Comparison of ENCODE assay signal across 19 mouse cellular contexts in genomic region chr19:26978640-26979007, GRCm38 (mm10).
DNase-seq lines count a peak whose midpoint lies in the region; ATAC-seq and TF ChIP-seq lines count a peak whose summit lies in the region.
"Had no signal": no experiment of that assay in that cellular context is flagged by ENCODE, and none has a peak within 500 bp of the region (broad histone marks: within the 10 kb centered on the region; RNA-seq: fewer than 3 reads in every experiment).

No protein-coding gene starts in this region.

- no peak for TF ChIP-seq CTCF in forebrain, postnatal 0 days (IDR thresholded peaks at IDR 0.05; ENCODE audit: low read depth)

- H3K9ac ChIP-seq in forebrain, postnatal 0 days = no peak overlapping the region
- no peak overlapping the region for H3K9ac ChIP-seq in hindbrain, embryonic 15.5 days
- no peak overlapping the region for H3K9ac ChIP-seq in midbrain, embryonic 13.5 days (replicated peaks)
- no peak overlapping the region for H3K9ac ChIP-seq in kidney, embryonic 15.5 days
- H3K9ac ChIP-seq: heart, embryonic 15.5 days; limb, embryonic 13.5 days; liver, embryonic 13.5 days had no signal

- ATAC-seq in forebrain, postnatal 0 days = no peak
- no peak for ATAC-seq in hindbrain, embryonic 15.5 days (ENCODE audit: low FRiP score, low read depth)
- peak; percentile 28 for ATAC-seq in midbrain, embryonic 13.5 days
- ATAC-seq in kidney, embryonic 15.5 days (replicated peaks; ENCODE audit: low FRiP score) = no peak

- no peaks in the 10 kb centered on the region for H3K36me3 ChIP-seq in forebrain, embryonic 10.5 days (replicated peaks)
- H3K36me3 ChIP-seq in forebrain, postnatal 0 days (ENCODE audit: insufficient read depth) = no peaks in the 10 kb centered on the region
- no peaks in the 10 kb centered on the region for H3K36me3 ChIP-seq in hindbrain, embryonic 15.5 days
- H3K36me3 ChIP-seq in midbrain, embryonic 13.5 days = no peaks in the 10 kb centered on the region
- no peaks in the 10 kb centered on the region for H3K36me3 ChIP-seq in kidney, embryonic 15.5 days
- H3K36me3 ChIP-seq: embryonic facial prominence, embryonic 10.5 days; heart, embryonic 15.5 days; limb, embryonic 13.5 days; liver, embryonic 13.5 days had no signal

- 76% methylated on average over 3 of the region's 3 CpGs for WGBS in forebrain, embryonic 10.5 days
- WGBS in forebrain, postnatal 0 days = 77% methylated on average over 3 of the region's 3 CpGs
- WGBS in hindbrain, embryonic 15.5 days = 45% methylated on average over 3 of the region's 3 CpGs
- 29% methylated on average over 3 of the region's 3 CpGs for WGBS in midbrain, embryonic 13.5 days
- WGBS in kidney, embryonic 15.5 days = 84% methylated on average over 3 of the region's 3 CpGs

- peak overlapping the region; percentile 79; the same call in 1 of the 2 replicates for H3K27ac ChIP-seq in forebrain, embryonic 10.5 days
- H3K27ac ChIP-seq in forebrain, postnatal 0 days (ENCODE audit: low read depth, low read length) = no peak overlapping the region
- H3K27ac ChIP-seq in hindbrain, embryonic 15.5 days (replicated peaks) = 0 out of 2 replicates have a peak overlapping the region, but pooled peaks have one; percentile 25
- peak overlapping the region; percentile 88 for H3K27ac ChIP-seq in midbrain, embryonic 13.5 days
- H3K27ac ChIP-seq in kidney, embryonic 15.5 days = no peak overlapping the region
- H3K27ac ChIP-seq: gastrocnemius, adult 2 months; heart, embryonic 15.5 days; limb, embryonic 13.5 days; liver, embryonic 13.5 days had no signal

- H3K9me3 ChIP-seq in forebrain, embryonic 10.5 days = no peaks in the 10 kb centered on the region
- H3K9me3 ChIP-seq in forebrain, postnatal 0 days (ENCODE audit: low read length) = no peaks in the 10 kb centered on the region
- no peaks in the 10 kb centered on the region for H3K9me3 ChIP-seq in hindbrain, embryonic 15.5 days
- no peaks in the 10 kb centered on the region for H3K9me3 ChIP-seq in midbrain, embryonic 13.5 days
- no peaks in the 10 kb centered on the region for H3K9me3 ChIP-seq in kidney, embryonic 15.5 days (replicated peaks)
- H3K9me3 ChIP-seq: embryonic facial prominence, embryonic 10.5 days; heart, embryonic 15.5 days; limb, embryonic 13.5 days; liver, embryonic 13.5 days had no signal

- H3K4me3 ChIP-seq in forebrain, embryonic 10.5 days = no peak overlapping the region
- H3K4me3 ChIP-seq in forebrain, postnatal 0 days (ENCODE audit: low read depth, low read length) = no peak overlapping the region
- no peak overlapping the region for H3K4me3 ChIP-seq in hindbrain, embryonic 15.5 days
- H3K4me3 ChIP-seq in midbrain, embryonic 13.5 days (replicated peaks) = no peak overlapping the region
- no peak overlapping the region for H3K4me3 ChIP-seq in kidney, embryonic 15.5 days (replicated peaks)
- H3K4me3 ChIP-seq: gastrocnemius, adult 2 months; heart, embryonic 15.5 days; limb, embryonic 13.5 days; liver, embryonic 13.5 days; myocyte had no signal

- H3K4me1 ChIP-seq in forebrain, embryonic 10.5 days = peaks cover 23% of the 10 kb centered on the region
- H3K4me1 ChIP-seq in forebrain, postnatal 0 days (ENCODE audit: insufficient read depth) = peaks cover 4% of the 10 kb centered on the region; the same call in 1 of the 2 replicates
- peaks cover 18% of the 10 kb centered on the region for H3K4me1 ChIP-seq in hindbrain, embryonic 15.5 days (replicated peaks)
- H3K4me1 ChIP-seq in midbrain, embryonic 13.5 days (replicated peaks) = peaks cover 27% of the 10 kb centered on the region
- peaks cover 11% of the 10 kb centered on the region for H3K4me1 ChIP-seq in kidney, embryonic 15.5 days
- H3K4me1 ChIP-seq: liver, embryonic 13.5 days had no signal

- H3K27me3 ChIP-seq in forebrain, embryonic 10.5 days (ENCODE audit: poor library complexity, severe bottlenecking) = no peaks in the 10 kb centered on the region; the same call in 1 of the 2 replicates
- no peaks in the 10 kb centered on the region for H3K27me3 ChIP-seq in forebrain, postnatal 0 days (ENCODE audit: insufficient read depth, low read length)
- H3K27me3 ChIP-seq in hindbrain, embryonic 15.5 days = no peaks in the 10 kb centered on the region
- no peaks in the 10 kb centered on the region for H3K27me3 ChIP-seq in midbrain, embryonic 13.5 days
- H3K27me3 ChIP-seq in kidney, embryonic 15.5 days = no peaks in the 10 kb centered on the region
- H3K27me3 ChIP-seq: heart, embryonic 15.5 days; limb, embryonic 13.5 days; liver, embryonic 13.5 days had no signal

- no peak overlapping the region for H3K4me2 ChIP-seq in forebrain, postnatal 0 days (ENCODE audit: low read depth)
- no peak overlapping the region; the same call in 1 of the 2 replicates for H3K4me2 ChIP-seq in hindbrain, embryonic 15.5 days
- H3K4me2 ChIP-seq in midbrain, embryonic 13.5 days (replicated peaks) = peak overlapping the region; percentile 36; the same call in 1 of the 2 replicates
- no peak overlapping the region for H3K4me2 ChIP-seq in kidney, embryonic 15.5 days
- H3K4me2 ChIP-seq: heart, embryonic 15.5 days; limb, embryonic 13.5 days; liver, embryonic 13.5 days had no signal

- DNase-seq in forebrain, embryonic 10.5 days (ENCODE audit: extremely low spot score, low spot score) = no peak
- DNase-seq in forebrain, postnatal 0 days = no peak
- DNase-seq in 416B (ENCODE audit: low read depth) = peak; percentile 82
- no peak for DNase-seq in kidney, adult 18-20 months
- DNase-seq in ovary, postnatal 36 days (ENCODE audit: low spot score) = no peak
- DNase-seq: adrenal gland, postnatal 25 days; gastrocnemius, adult 2 months; heart, postnatal 36 days; liver, embryonic 13.5 days; lung, adult 2 months; lung, postnatal 14 days; thymus, postnatal 14 days had no signal

Comparison
In these comparisons a context has a peak if more than half of its experiments do, and no peak if none do; other contexts are left out.
1. H3K27ac ChIP-seq: peak in forebrain, embryonic 10.5 days (single experiment), hindbrain, embryonic 15.5 days (single experiment) and midbrain, embryonic 13.5 days (single experiment); none in forebrain, postnatal 0 days (single experiment) and kidney, embryonic 15.5 days (single experiment).